Mouse (Mus musculus) MEL (cell line): ENCODE results near the gene Slc35g3. TPM values are rescaled to one million over a fixed set of nuclear protein-coding genes. Genes with fewer than 3 reads are reported as not detected.
A peak's percentile ranks its signal among the peaks of the same experiment; 100 is the strongest.

Experiments used
- DNase-seq: peaks from one replicate; pipeline ENCODE4 v3.0.0; 2011; ENCODE audit warnings: low read depth, low spot score
- H3K27ac ChIP-seq: 2 replicates; pipeline ENCODE4 v1.5.1; 2012; ENCODE audit warnings: low read depth, mild to moderate bottlenecking, control low read depth, low read length, moderate library complexity; ENCODE audit not compliant: control insufficient read depth
- H3K27me3 ChIP-seq, 2 experiments: fragments of 150-350 bp in 1 of 2; sonication (generic) in 1 of 2; 2 replicates each; pipeline ENCODE4 v1.6.1; 2012; ENCODE audit warnings: low read length in 2 of 2, mild to moderate bottlenecking in 2 of 2, improper control_type of control experiment in 1 of 2, moderate library complexity in 1 of 2; ENCODE audit not compliant: insufficient read depth in 2 of 2, control insufficient read depth in 1 of 2
- H3K36me3 ChIP-seq, 2 experiments: 2 replicates each; pipeline ENCODE4 v1.6.1; 2012 to 2014; ENCODE audit warnings: low read length in 2 of 2, improper control_type of control experiment in 1 of 2, inconsistent platforms in 1 of 2, mild to moderate bottlenecking in 1 of 2; ENCODE audit not compliant: insufficient read depth in 2 of 2, control insufficient read depth in 1 of 2
- H3K4me1 ChIP-seq, 2 experiments: fragments of 150-350 bp in 1 of 2; sonication (generic) in 1 of 2; 2 replicates each; pipeline ENCODE4 v1.6.1; 2012; ENCODE audit warnings: low read length in 2 of 2, improper control_type of control experiment in 1 of 2, mild to moderate bottlenecking in 1 of 2; ENCODE audit not compliant: insufficient read depth in 2 of 2, control insufficient read depth in 1 of 2
- H3K4me3 ChIP-seq, 2 experiments: fragments of 150-350 bp in 1 of 2; sonication (generic) in 1 of 2; 2 replicates each; pipeline ENCODE4 v1.5.1; 2012; ENCODE audit warnings: low read depth in 2 of 2, low read length in 2 of 2, mild to moderate bottlenecking in 2 of 2, moderate library complexity in 2 of 2, control low read depth in 1 of 2, improper control_type of control experiment in 1 of 2; ENCODE audit not compliant: control insufficient read depth in 1 of 2, insufficient read depth in 1 of 2
- H3K79me2 ChIP-seq: 2 replicates; pipeline ENCODE4 v1.6.1; 2012; ENCODE audit warnings: mild to moderate bottlenecking, low read length, moderate library complexity; ENCODE audit not compliant: control insufficient read depth, poor library complexity, insufficient read depth
- H3K9ac ChIP-seq: 2 replicates; pipeline ENCODE4 v1.6.1; 2012; ENCODE audit warnings: low read depth, mild to moderate bottlenecking, control low read depth, low read length, moderate library complexity; ENCODE audit not compliant: control insufficient read depth, poor library complexity, severe bottlenecking
- H3K9me3 ChIP-seq: fragments of 150-350 bp; sonication (generic); replicated peaks from 2 replicates; pipeline ENCODE4 v1.6.1; 2012; ENCODE audit warnings: mild to moderate bottlenecking, low read length, improper control_type of control experiment, moderate library complexity; ENCODE audit not compliant: insufficient read depth
- CTCF ChIP-seq, 3 experiments: IDR thresholded peaks in 2 of 3; conservative IDR thresholded peaks in 1 of 3; 2 replicates each; pipeline ENCODE4 v1.5.1; 2011 to 2012; ENCODE audit warnings: low read length in 3 of 3, low read depth in 2 of 3, mild to moderate bottlenecking in 2 of 3, improper control_type of control experiment in 1 of 3, inconsistent platforms in 1 of 3, mixed read lengths in 1 of 3, moderate library complexity in 1 of 3; ENCODE audit not compliant: control insufficient read depth in 1 of 3, insufficient read depth in 1 of 3, poor library complexity in 1 of 3, severe bottlenecking in 1 of 3
- E2F4 ChIP-seq: IDR thresholded peaks from 2 replicates; pipeline ENCODE4 v1.6.1; 2011; ENCODE audit warnings: low read depth, low read length, improper control_type of control experiment, borderline replicate concordance
- ELF1 ChIP-seq: IDR thresholded peaks from 2 replicates; pipeline ENCODE4 v1.6.1; 2014; ENCODE audit warnings: low read depth, mild to moderate bottlenecking, inconsistent platforms, low read length, improper control_type of control experiment, moderate library complexity
- EP300 ChIP-seq, 2 experiments: IDR thresholded peaks; 2 replicates each; pipeline ENCODE4 v1.6.1; 2011; ENCODE audit warnings: improper control_type of control experiment in 2 of 2, low read length in 2 of 2, low read depth in 1 of 2, mild to moderate bottlenecking in 1 of 2
- ETS1 ChIP-seq: IDR thresholded peaks from 2 replicates; pipeline ENCODE4 v1.6.1; 2012; ENCODE audit warnings: low read depth, mild to moderate bottlenecking, inconsistent platforms, low read length, improper control_type of control experiment, moderate library complexity
- GABPA ChIP-seq: IDR thresholded peaks from 2 replicates; pipeline ENCODE4 v1.6.1; 2012; ENCODE audit warnings: low read depth, mild to moderate bottlenecking, inconsistent platforms, low read length, improper control_type of control experiment, moderate library complexity
- GATA1 ChIP-seq: IDR thresholded peaks from 2 replicates; pipeline ENCODE4 v1.6.1; 2011; ENCODE audit warnings: low read depth, low read length, improper control_type of control experiment
- MXI1 ChIP-seq: IDR thresholded peaks from 2 replicates; pipeline ENCODE4 v1.6.1; 2011; ENCODE audit warnings: mild to moderate bottlenecking, low read depth, low read length, improper control_type of control experiment
- MYC ChIP-seq: IDR thresholded peaks from 2 replicates; pipeline ENCODE4 v1.6.1; 2011; ENCODE audit warnings: low read depth, mild to moderate bottlenecking, low read length, improper control_type of control experiment, moderate library complexity
- POLR2A ChIP-seq, 2 experiments: IDR thresholded peaks; 2 replicates each; pipeline ENCODE4 v1.6.1; 2011 to 2012; ENCODE audit warnings: low read length in 2 of 2, mild to moderate bottlenecking in 2 of 2, control low read depth in 1 of 2, improper control_type of control experiment in 1 of 2, low read depth in 1 of 2, moderate library complexity in 1 of 2; ENCODE audit not compliant: control insufficient read depth in 1 of 2, insufficient read depth in 1 of 2, poor library complexity in 1 of 2
- RAD21 ChIP-seq: IDR thresholded peaks from 2 replicates; pipeline ENCODE4 v1.6.1; 2011; ENCODE audit warnings: mild to moderate bottlenecking, low read depth, low read length, improper control_type of control experiment
- RCOR1 ChIP-seq: IDR thresholded peaks from 2 replicates; pipeline ENCODE4 v1.6.1; 2012; ENCODE audit warnings: low read depth, mild to moderate bottlenecking, inconsistent platforms, low read length, improper control_type of control experiment
- SMC3 ChIP-seq: IDR thresholded peaks from 2 replicates; pipeline ENCODE4 v1.6.1; 2011; ENCODE audit warnings: low read depth, low read length, improper control_type of control experiment
- TAL1 ChIP-seq: IDR thresholded peaks from 2 replicates; pipeline ENCODE4 v1.6.1; 2012; ENCODE audit warnings: mild to moderate bottlenecking, inconsistent platforms, low read length, moderate library complexity, mixed read lengths
- TBP ChIP-seq: IDR thresholded peaks from 2 replicates; pipeline ENCODE4 v1.8.0; 2011; ENCODE audit warnings: low read depth, low read length, improper control_type of control experiment
- UBTF ChIP-seq: IDR thresholded peaks from 2 replicates; pipeline ENCODE4 v1.6.1; 2012; ENCODE audit warnings: low read depth, mild to moderate bottlenecking, inconsistent platforms, low read length, improper control_type of control experiment, moderate library complexity, borderline replicate concordance; ENCODE audit not compliant: insufficient read depth
- USF1 ChIP-seq: IDR thresholded peaks from 2 replicates; pipeline ENCODE4 v1.6.1; 2014; ENCODE audit warnings: low read depth, mild to moderate bottlenecking, inconsistent platforms, low read length, improper control_type of control experiment, moderate library complexity
- USF2 ChIP-seq, 2 experiments: IDR thresholded peaks; 2 replicates each; pipeline ENCODE4 v1.6.1; 2011 to 2012; ENCODE audit warnings: improper control_type of control experiment in 2 of 2, low read length in 2 of 2, borderline replicate concordance in 1 of 2, inconsistent platforms in 1 of 2, low read depth in 1 of 2, mild to moderate bottlenecking in 1 of 2; ENCODE audit not compliant: insufficient read depth in 1 of 2
- ZC3H11A ChIP-seq: IDR thresholded peaks from 2 replicates; pipeline ENCODE4 v1.6.1; 2012; ENCODE audit warnings: low read depth, mild to moderate bottlenecking, inconsistent platforms, low read length, improper control_type of control experiment
- ZMIZ1 ChIP-seq: IDR thresholded peaks from 2 replicates; pipeline ENCODE4 v1.6.1; 2012; ENCODE audit warnings: low read depth, mild to moderate bottlenecking, inconsistent platforms, low read length, improper control_type of control experiment, moderate library complexity
- ZNF384 ChIP-seq: IDR thresholded peaks from 2 replicates; pipeline ENCODE4 v1.6.1; 2012; ENCODE audit warnings: low read depth, mild to moderate bottlenecking, inconsistent platforms, low read length, improper control_type of control experiment
- polyA plus RNA-seq, 2 experiments: library from polyadenylated mRNA; stranded (reverse) in 1 of 2; unstranded in 1 of 2; fragments of >175 nt in 1 of 2; fragments of >200 nt in 1 of 2; gene quantifications; 2 replicates each; pipeline versions ENCODE4 v1.2.1 to v1.2.4; 2012; ENCODE audit warnings: low replicate concordance in 2 of 2, low read depth in 1 of 2; ENCODE audit not compliant: insufficient read length in 2 of 2, insufficient read depth in 1 of 2, missing spikeins in 1 of 2
- total RNA-seq: library from RNA; depleted of rRNA; stranded (reverse); fragments of 300-350 nt; gene quantifications from 2 replicates; pipeline ENCODE4 v1.2.3, GENCODE M21; 2012

The Slc35g3 gene
- total and polyA plus RNA-seq, 3 experiments, result 0.08 to 0.22 TPM; not detected in 1

DNA sequence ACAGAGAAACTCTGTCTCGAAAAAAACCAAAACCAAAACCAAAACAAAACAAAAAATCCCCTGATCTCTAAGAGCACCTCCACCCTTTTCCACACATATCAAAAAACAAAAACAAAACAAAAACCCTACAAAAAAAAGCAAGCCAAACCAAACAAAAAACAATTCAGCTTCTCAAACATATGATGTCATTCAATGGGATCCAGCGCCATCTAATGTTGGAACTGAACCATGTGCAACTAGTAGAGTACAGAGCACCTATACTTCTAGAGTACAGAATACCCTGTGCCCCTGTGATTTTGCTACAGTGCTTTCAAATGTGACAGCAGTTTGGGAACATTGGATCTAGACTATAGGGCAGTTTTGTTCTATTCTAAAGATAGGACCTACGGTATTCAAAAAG is 7.1 kb downstream of the Slc35g3 start:
- Histone ChIP-seq H3K4me1 (peaks cover 16 to 26% of the 10 kb centered on the region in 2 experiments), H3K9ac (no peak overlapping the region), H3K4me3 (no peak overlapping the region), H3K79me2 (peaks cover 58% of the 10 kb centered on the region), H3K27ac (no peak overlapping the region), H3K36me3 (peaks cover 0 to 47% of the 10 kb centered on the region in 2 experiments; a peak in 2 of 4 replicates), H3K27me3 (no peaks in the 10 kb centered on the region), H3K9me3 (no peaks in the 10 kb centered on the region)
- DNase-seq, result peak; percentile 83
- TF ChIP-seq MYC, result peak; percentile 64; the same call in 1 of the 2 replicates
- TF ChIP-seq GABPA, result no peak
- TF ChIP-seq ETS1, result peak; percentile 48; the same call in 1 of the 2 replicates
- peak; percentile 8 to 70 (median 42); a peak in 4 of 6 replicates for TF ChIP-seq CTCF (IDR thresholded peaks at IDR 0.05 in 2 of 3, conservative IDR thresholded peaks at IDR 0.05 in 1 of 3; ENCODE audit: control insufficient read depth in 1 of 3, insufficient read depth in 1 of 3, low read depth in 2 of 3, low read length in 3 of 3, poor library complexity in 1 of 3, severe bottlenecking in 1 of 3)
- no peak for TF ChIP-seq ELF1
- TF ChIP-seq TAL1, result no peak
- 0 out of 2 replicates have a peak, but pooled peaks have one; percentile 28 for TF ChIP-seq TBP
- peak; percentile 18; the same call in 1 of the 2 replicates for TF ChIP-seq ZC3H11A
- TF ChIP-seq ZMIZ1, result no peak
- TF ChIP-seq UBTF, result no peak
- peak; percentile 43 for TF ChIP-seq SMC3
- TF ChIP-seq POLR2A (IDR thresholded peaks at IDR 0.05; ENCODE audit: control insufficient read depth in 1 of 2, insufficient read depth in 1 of 2, low read depth in 1 of 2, low read length in 2 of 2, poor library complexity in 1 of 2), result no peak
- no peak for TF ChIP-seq GATA1
- peak; percentile 80 for TF ChIP-seq ZNF384
- TF ChIP-seq USF2 (IDR thresholded peaks at IDR 0.05; ENCODE audit: borderline replicate concordance in 1 of 2, insufficient read depth in 1 of 2, low read depth in 1 of 2, low read length in 2 of 2), result no peak
- no peak for TF ChIP-seq USF1
- TF ChIP-seq RCOR1, result no peak
- TF ChIP-seq EP300 (IDR thresholded peaks at IDR 0.05; ENCODE audit: low read depth in 1 of 2, low read length in 2 of 2), result no peak
- peak; percentile 38 for TF ChIP-seq RAD21
- no peak for TF ChIP-seq E2F4

DNA sequence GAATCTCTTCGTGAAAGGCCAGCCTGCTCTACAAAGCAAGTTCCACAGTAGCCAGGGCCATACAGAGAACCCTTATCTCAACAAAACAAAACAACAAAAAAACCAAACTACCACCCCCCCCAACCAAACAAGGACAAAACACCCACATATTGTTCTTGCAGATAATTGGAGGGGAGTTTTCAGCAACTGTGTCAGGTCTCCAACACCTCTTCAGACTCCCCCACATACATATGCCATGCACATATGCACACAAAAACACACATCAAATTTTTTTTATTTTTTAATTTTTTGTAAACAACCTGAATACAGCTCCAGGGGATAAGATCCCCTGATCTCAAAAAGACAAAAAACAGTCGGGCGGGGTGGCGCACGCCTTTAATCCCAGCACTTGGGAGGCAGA is 7.5 kb downstream of the Slc35g3 start:
- H3K9me3 ChIP-seq, result no peaks in the 10 kb centered on the region
- peaks cover 0 to 47% of the 10 kb centered on the region in 2 experiments; a peak in 2 of 4 replicates for H3K36me3 ChIP-seq
- no peak for DNase-seq
- peaks cover 16 to 26% of the 10 kb centered on the region in 2 experiments for H3K4me1 ChIP-seq
- peaks cover 60% of the 10 kb centered on the region for H3K79me2 ChIP-seq
- H3K9ac ChIP-seq, result no peak overlapping the region
- no peak overlapping the region for H3K4me3 ChIP-seq
- no peak for TF ChIP-seq ZNF384
- no peak for TF ChIP-seq RCOR1
- no peak for TF ChIP-seq MXI1
- H3K27ac ChIP-seq, result no peak overlapping the region
- no peaks in the 10 kb centered on the region for H3K27me3 ChIP-seq
